Mouse (Mus musculus) liver, embryonic 12.5 days (tissue): Measurements from ENCODE around the gene Cdcp1. TPM values are rescaled to one million over a fixed set of nuclear protein-coding genes. Genes with fewer than 3 reads are reported as not detected.

Experiments used
- ATAC-seq: fragments of 200-750 bp; cut with Nextera tagmentation; 2 replicates; pipeline ENCODE4 v1.8.0; 2017; ENCODE audit warnings: moderate number of reproducible peaks, mild to moderate bottlenecking, moderate library complexity
- H3K27ac ChIP-seq: fragments of 300-500 bp; sonication (generic); 2 replicates; pipeline ENCODE4 v1.5.1; 2016; ENCODE audit warnings: mild to moderate bottlenecking
- H3K27me3 ChIP-seq: fragments of 300-500 bp; sonication (generic); replicated peaks from 2 replicates; pipeline ENCODE4 v1.6.1; 2016; ENCODE audit warnings: mild to moderate bottlenecking, moderate library complexity
- H3K36me3 ChIP-seq: fragments of 300-500 bp; sonication (generic); 2 replicates; pipeline ENCODE4 v1.6.1; 2016; ENCODE audit warnings: mild to moderate bottlenecking, moderate library complexity
- H3K4me1 ChIP-seq: fragments of 300-500 bp; sonication (generic); 2 replicates; pipeline ENCODE4 v1.6.1; 2016
- H3K4me2 ChIP-seq: fragments of 300-500 bp; sonication (generic); 2 replicates; pipeline ENCODE4 v1.6.1; 2016; ENCODE audit warnings: mild to moderate bottlenecking, moderate library complexity
- H3K4me3 ChIP-seq: fragments of 300-500 bp; sonication (generic); 2 replicates; pipeline ENCODE4 v1.5.1; 2016; ENCODE audit warnings: mild to moderate bottlenecking, moderate library complexity
- H3K9ac ChIP-seq: fragments of 300-500 bp; sonication (generic); 2 replicates; pipeline ENCODE4 v1.6.1; 2016; ENCODE audit warnings: mild to moderate bottlenecking, moderate library complexity
- H3K9me3 ChIP-seq: fragments of 300-500 bp; sonication (generic); replicated peaks from 2 replicates; pipeline ENCODE4 v1.6.1; 2016; ENCODE audit warnings: mild to moderate bottlenecking, moderate library complexity
- WGBS: fragments of 180-500 bp; shearing (Covaris S2); methylation state at CpG from one replicate; pipeline ENCODE4 v1.1.7; 2016; ENCODE audit not compliant: insufficient replicate concordance; 5-methylcytosine and 5-hydroxymethylcytosine counted together
- polyA plus RNA-seq: library from polyadenylated mRNA; unstranded; fragments of >200 nt; fragmentation: Nextera tagmentation; extraction: Ambion mirVana; gene quantifications from 2 replicates; pipeline ENCODE4 v1.2.1, GENCODE M21; 2016

Gene Cdcp1
- polyA plus RNA-seq, 1 experiment from 2014 or later = 0.18 TPM

DNA sequence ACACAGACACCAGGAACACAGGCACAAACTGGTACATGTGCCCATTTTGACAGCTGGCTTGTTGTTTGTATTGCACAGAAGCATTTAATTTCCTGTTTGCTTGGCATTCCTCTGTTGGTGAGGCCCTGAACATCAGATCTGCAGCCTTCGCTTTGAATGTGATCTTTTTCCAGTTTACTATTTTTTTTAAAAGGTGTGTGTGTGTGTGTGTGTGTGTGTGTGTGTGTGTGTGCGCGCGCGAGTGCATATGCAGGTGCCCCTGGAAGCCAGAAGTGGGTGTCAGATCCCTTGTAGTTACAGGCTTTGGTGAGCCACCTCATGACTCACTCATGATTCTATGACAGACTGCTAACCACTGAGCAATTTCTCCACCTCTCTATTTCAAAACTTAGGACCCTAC lies 24.4 kb upstream of the Cdcp1 start:
- Histone ChIP-seq H3K4me2 (no peak overlapping the region), H3K27ac (no peak overlapping the region), H3K4me1 (0 out of 2 replicates have a peak, but pooled peaks cover 7% of the 10 kb centered on the region), H3K9ac (no peak overlapping the region), H3K4me3 (no peak overlapping the region), H3K27me3 (0 out of 2 replicates have a peak, but pooled peaks cover 6% of the 10 kb centered on the region), H3K36me3 (no peaks in the 10 kb centered on the region), H3K9me3 (no peaks in the 10 kb centered on the region)
- WGBS = 81% methylated on average over 5 of the region's 5 CpGs
- no peak for ATAC-seq

GRCm38 (mm10) chr9:123239651-123240050 lies 23.8 kb upstream of the Cdcp1 start:
- H3K27ac ChIP-seq = no peak overlapping the region
- 0 out of 2 replicates have a peak, but pooled peaks cover 7% of the 10 kb centered on the region for H3K4me1 ChIP-seq
- 53% methylated on average over 2 of the region's 2 CpGs for WGBS
- no peak overlapping the region for H3K4me2 ChIP-seq
- H3K9me3 ChIP-seq = no peaks in the 10 kb centered on the region
- no peak overlapping the region for H3K4me3 ChIP-seq
- no peak for ATAC-seq
- no peak overlapping the region for H3K9ac ChIP-seq
- no peaks in the 10 kb centered on the region for H3K36me3 ChIP-seq
- 0 out of 2 replicates have a peak, but pooled peaks cover 6% of the 10 kb centered on the region for H3K27me3 ChIP-seq

- no peak for ATAC-seq
- Histone ChIP-seq H3K27me3 (0 out of 2 replicates have a peak, but pooled peaks cover 6% of the 10 kb centered on the region), H3K27ac (peak overlapping the region; percentile 50), H3K9me3 (no peaks in the 10 kb centered on the region), H3K4me2 (no peak overlapping the region), H3K9ac (no peak overlapping the region), H3K36me3 (no peaks in the 10 kb centered on the region), H3K4me1 (0 out of 2 replicates have a peak, but pooled peaks cover 7% of the 10 kb centered on the region), H3K4me3 (no peak overlapping the region)
- 53% methylated on average over 4 of the region's 4 CpGs for WGBS
These were observed 22.6 kb upstream of the Cdcp1 start for GRCm38 (mm10) chr9:123238256-123239045.

- no peak overlapping the region for H3K27ac ChIP-seq
- WGBS = 28% methylated on average over 2 of the region's 2 CpGs
These were observed 21.9 kb upstream of the Cdcp1 start for GRCm38 (mm10) chr9:123237739-123238138.

DNA sequence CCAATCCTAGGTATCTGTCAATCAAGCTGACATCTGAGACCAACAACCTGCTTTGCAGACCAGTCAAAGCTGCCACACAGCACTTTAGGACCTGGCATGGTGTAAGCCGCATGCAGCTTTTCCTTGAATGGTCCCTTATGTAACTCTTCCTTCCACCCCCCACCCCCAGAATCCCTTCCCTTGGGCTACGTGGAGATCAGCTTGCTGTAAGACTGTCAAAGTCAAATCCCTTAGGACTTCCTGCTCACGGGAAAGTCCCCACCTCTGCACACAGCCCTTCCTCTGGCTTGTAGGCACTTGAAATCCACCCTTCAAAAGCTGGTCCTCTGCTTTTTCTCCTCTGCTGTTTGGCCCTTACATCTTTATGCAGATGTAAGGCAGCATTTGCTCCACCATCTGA lies 19.8 kb upstream of the Cdcp1 start:
- no peak overlapping the region for H3K27ac ChIP-seq
- 41% methylated on average over 3 of the region's 3 CpGs for WGBS

More at GRCm38 (mm10) chr9:123237739-123238138, 21.9 kb upstream of the Cdcp1 start:
- peak; percentile 54; the same call in 1 of the 2 replicates for ATAC-seq
- Histone ChIP-seq H3K4me2 (no peak overlapping the region), H3K4me1 (0 out of 2 replicates have a peak, but pooled peaks cover 7% of the 10 kb centered on the region), H3K9ac (no peak overlapping the region), H3K27me3 (0 out of 2 replicates have a peak, but pooled peaks cover 6% of the 10 kb centered on the region), H3K9me3 (no peaks in the 10 kb centered on the region), H3K4me3 (no peak overlapping the region), H3K36me3 (no peaks in the 10 kb centered on the region)

DNA sequence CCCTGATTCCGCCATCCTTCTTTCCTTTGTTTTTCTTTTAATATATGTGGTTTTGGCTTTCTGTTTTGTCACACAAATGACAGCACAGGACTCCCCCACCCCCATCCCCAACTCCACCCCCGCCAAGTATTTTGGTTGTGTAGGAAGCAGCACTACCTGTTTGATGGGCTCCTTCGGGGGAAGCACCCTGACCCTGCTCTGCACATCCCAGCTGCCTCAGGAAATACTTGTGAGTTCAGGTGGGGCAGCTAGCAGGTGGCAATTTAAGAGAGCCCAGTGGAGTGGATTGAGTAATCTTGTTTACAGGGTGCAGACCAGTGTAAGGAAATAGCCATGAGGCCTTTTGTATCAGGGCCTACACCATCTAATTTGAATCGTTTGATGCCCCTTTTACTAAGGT lies 14.0 kb upstream of the Cdcp1 start:
- Histone ChIP-seq H3K4me3 (no peak overlapping the region), H3K4me1 (peaks cover 43% of the 10 kb centered on the region), H3K4me2 (no peak overlapping the region), H3K27me3 (no peaks in the 10 kb centered on the region), H3K27ac (no peak overlapping the region), H3K36me3 (no peaks in the 10 kb centered on the region), H3K9me3 (no peaks in the 10 kb centered on the region), H3K9ac (no peak overlapping the region)
- WGBS = 65% methylated on average over 4 of the region's 4 CpGs
- ATAC-seq = no peak

More for the DNA sequence above, 19.8 kb upstream of the Cdcp1 start:
- H3K36me3 ChIP-seq = no peaks in the 10 kb centered on the region
- no peak for ATAC-seq
- 0 out of 2 replicates have a peak, but pooled peaks cover 7% of the 10 kb centered on the region for H3K4me1 ChIP-seq
- no peak overlapping the region for H3K9ac ChIP-seq
- H3K9me3 ChIP-seq = no peaks in the 10 kb centered on the region
- no peak overlapping the region for H3K4me3 ChIP-seq
- H3K27me3 ChIP-seq = 0 out of 2 replicates have a peak, but pooled peaks cover 6% of the 10 kb centered on the region
- H3K4me2 ChIP-seq = no peak overlapping the region

DNA sequence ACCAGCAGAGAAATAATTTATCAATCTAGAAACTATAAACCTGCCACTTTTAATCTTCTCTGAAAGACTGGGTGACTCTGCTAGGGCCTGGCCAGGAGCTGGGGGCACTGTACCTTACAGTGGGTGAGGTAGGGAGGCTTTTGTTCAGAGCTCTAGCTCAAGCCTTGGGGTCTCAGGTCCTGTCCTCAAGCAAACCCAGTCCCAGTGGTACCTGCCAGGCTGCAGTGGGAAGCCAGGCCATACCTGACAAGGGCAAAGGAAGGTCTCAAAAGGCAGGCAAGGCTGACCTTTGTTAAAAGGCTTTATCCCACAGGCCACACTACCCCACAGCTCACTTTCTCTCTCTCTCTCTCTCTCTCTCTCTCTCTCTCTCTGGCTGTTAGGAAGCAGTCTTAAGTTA lies 12.8 kb upstream of the Cdcp1 start:
- H3K4me2 ChIP-seq = no peak overlapping the region
- peak overlapping the region; percentile 90 for H3K27ac ChIP-seq
- H3K4me1 ChIP-seq = peaks cover 54% of the 10 kb centered on the region

GRCm38 (mm10) chr9:123227106-123227750 lies 11.4 kb upstream of the Cdcp1 start:
- no peaks in the 10 kb centered on the region for H3K27me3 ChIP-seq

More for the DNA sequence above, 12.8 kb upstream of the Cdcp1 start:
- no peak for ATAC-seq
- Histone ChIP-seq H3K36me3 (no peaks in the 10 kb centered on the region), H3K9ac (peak overlapping the region; percentile 31; the same call in 1 of the 2 replicates), H3K9me3 (no peaks in the 10 kb centered on the region), H3K4me3 (no peak overlapping the region), H3K27me3 (no peaks in the 10 kb centered on the region)

GRCm38 (mm10) chr9:123224863-123225431 lies 9.1 kb upstream of the Cdcp1 start:
- ATAC-seq = peak; percentile 39
- Histone ChIP-seq H3K9ac (no peak overlapping the region), H3K36me3 (no peaks in the 10 kb centered on the region), H3K27ac (peak overlapping the region; percentile 20; the same call in 1 of the 2 replicates), H3K4me3 (no peak overlapping the region), H3K4me1 (peaks cover 55% of the 10 kb centered on the region), H3K4me2 (no peak overlapping the region), H3K27me3 (no peaks in the 10 kb centered on the region), H3K9me3 (no peaks in the 10 kb centered on the region)
- WGBS = 25% methylated on average over 2 of the region's 2 CpGs

More at GRCm38 (mm10) chr9:123227106-123227750, 11.4 kb upstream of the Cdcp1 start:
- no peaks in the 10 kb centered on the region for H3K9me3 ChIP-seq
- peak overlapping the region; percentile 63 for H3K4me2 ChIP-seq
- WGBS = 35% methylated on average over 3 of the region's 3 CpGs
- peaks cover 55% of the 10 kb centered on the region for H3K4me1 ChIP-seq
- peak overlapping the region; percentile 90 for H3K27ac ChIP-seq
- H3K9ac ChIP-seq = peak overlapping the region; percentile 60
- H3K4me3 ChIP-seq = no peak overlapping the region
- peak; percentile 95 for ATAC-seq
- no peaks in the 10 kb centered on the region for H3K36me3 ChIP-seq

- no peak for ATAC-seq
- H3K4me1 ChIP-seq = peaks cover 22% of the 10 kb centered on the region
- no peak overlapping the region for H3K4me2 ChIP-seq
- H3K9ac ChIP-seq = no peak overlapping the region
- peaks cover 20% of the 10 kb centered on the region for H3K27me3 ChIP-seq
- no peaks in the 10 kb centered on the region for H3K9me3 ChIP-seq
- no peak overlapping the region for H3K4me3 ChIP-seq
- 28% methylated on average over 5 of the region's 5 CpGs for WGBS
- H3K36me3 ChIP-seq = no peaks in the 10 kb centered on the region
- H3K27ac ChIP-seq = no peak overlapping the region
These were observed 4.0 kb upstream of the Cdcp1 start for GRCm38 (mm10) chr9:123219826-123220225.

DNA sequence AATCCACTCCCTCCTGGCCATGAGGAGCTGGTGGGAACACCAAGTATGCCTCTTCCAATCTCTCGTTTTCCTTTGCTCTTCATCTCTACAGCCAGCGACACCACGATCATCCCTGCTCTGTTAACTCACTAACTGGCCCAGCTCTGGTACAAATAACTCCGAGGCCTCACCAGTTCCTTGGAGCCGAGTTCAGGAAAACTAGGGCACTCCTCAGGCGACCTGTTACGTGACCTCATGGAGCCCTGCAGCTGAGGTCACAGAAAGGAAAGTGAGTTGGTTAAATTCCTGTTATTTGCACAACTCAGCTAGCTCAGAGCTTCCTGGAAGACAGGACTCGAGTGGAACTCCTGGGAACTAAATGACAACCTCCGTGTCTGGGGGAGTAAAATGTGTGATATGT lies 2.5 kb downstream of the Cdcp1 start:
- ATAC-seq = no peak
- Histone ChIP-seq H3K4me3 (no peak overlapping the region), H3K36me3 (no peaks in the 10 kb centered on the region), H3K4me1 (peaks cover 10% of the 10 kb centered on the region), H3K4me2 (no peak overlapping the region), H3K9me3 (no peaks in the 10 kb centered on the region), H3K27me3 (peaks cover 29% of the 10 kb centered on the region), H3K27ac (no peak overlapping the region), H3K9ac (no peak overlapping the region)
- WGBS = 54% methylated on average over 9 of the region's 9 CpGs

DNA sequence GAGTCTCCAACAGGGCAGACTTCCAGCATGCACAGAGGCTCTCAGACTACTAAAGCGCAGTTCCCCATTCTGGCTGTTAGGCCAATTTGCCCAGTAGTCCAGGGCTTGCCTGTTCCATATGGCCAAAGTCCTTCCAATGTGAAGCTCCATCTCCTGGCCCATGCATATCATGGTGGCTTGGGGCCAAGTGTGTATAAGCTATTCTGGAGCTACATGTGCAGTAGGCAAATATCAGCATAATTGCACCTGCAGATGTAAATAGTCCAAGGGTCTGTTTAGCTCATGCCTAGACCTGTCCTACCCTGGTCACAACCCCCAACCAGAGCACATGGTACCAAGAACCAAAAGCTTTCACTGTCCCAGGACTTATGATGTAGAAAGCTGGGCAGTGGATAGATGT lies 7.9 kb downstream of the Cdcp1 start:
- H3K9ac ChIP-seq = no peak overlapping the region
- H3K36me3 ChIP-seq = no peaks in the 10 kb centered on the region
- 71% methylated on average over 1 of the region's 1 CpGs for WGBS
- peaks cover 2% of the 10 kb centered on the region for H3K27me3 ChIP-seq
- no peaks in the 10 kb centered on the region for H3K4me1 ChIP-seq
- no peak for ATAC-seq
- H3K9me3 ChIP-seq = no peaks in the 10 kb centered on the region
- H3K4me2 ChIP-seq = no peak overlapping the region
- no peak overlapping the region for H3K27ac ChIP-seq
- H3K4me3 ChIP-seq = no peak overlapping the region
